Mouse (Mus musculus): Measurements from ENCODE around the gene Morc3. TPM values are rescaled to one million over a fixed set of nuclear protein-coding genes. Genes with fewer than 3 reads are reported as not detected.
A peak's percentile ranks its signal among the peaks of the same experiment; 100 is the strongest.
"Not testable (repeated sequence)": the region's sequence is repeated elsewhere in the genome, so short reads cannot be mapped to it uniquely, and the experiment has no call there.

Gene Morc3
- total RNA-seq, 2 experiments from 2014 or later = 31.7 to 35.9 TPM

DNA sequence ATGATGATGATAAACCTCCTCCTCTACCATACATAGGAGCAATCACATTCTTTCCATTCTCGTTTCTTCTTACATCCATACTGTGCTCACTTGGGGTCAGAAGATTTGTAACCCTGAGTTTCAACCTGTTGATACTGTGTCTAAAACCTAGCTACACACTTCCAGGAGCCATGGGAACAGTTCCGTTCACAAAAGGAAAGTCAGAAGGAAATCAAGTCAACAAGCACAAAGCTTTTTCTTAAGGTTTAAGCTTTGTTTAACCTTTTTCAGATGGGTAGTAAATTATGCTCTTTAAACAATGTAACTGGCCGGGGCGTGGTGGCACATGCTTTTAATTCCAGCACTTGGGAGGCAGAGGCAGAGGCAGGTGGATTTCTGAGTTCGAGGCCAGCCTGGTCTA is 14.6 kb upstream of the Morc3 start:
- intact Hi-C loops (cut with DNase I) = no loop called here
- DNase-seq (ENCODE audit: low spot score in 2 of 2) = no peak

DNA sequence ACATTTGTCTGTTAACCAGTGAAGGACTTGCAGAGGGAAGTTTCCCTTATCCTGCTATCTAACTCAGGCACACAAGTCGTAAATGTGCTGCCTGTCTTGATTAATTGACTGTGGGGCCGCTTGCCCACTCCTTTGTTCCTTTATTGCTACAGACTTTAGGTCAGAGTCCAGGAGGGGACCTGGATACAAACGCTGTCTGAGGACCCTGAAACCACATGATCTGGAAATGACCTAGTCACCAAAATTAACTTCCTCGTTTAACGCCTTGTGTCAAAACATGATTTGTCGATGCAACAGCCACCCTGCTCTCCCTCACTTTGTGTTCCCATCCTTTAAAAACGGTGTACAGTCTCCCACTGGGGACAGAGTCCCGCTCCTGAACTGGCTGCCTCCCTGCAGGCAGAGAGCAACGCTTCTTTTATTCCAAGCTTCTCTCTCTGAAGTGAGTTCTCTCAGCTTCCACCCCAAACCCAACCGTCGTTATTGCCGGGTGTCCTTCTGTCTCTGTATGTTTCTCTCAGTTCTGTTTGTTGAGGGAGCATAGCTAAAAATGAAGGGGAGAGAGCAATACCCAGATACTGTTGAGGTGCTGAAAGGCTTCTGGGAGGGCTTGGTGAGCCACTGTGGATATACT is 13.1 kb upstream of the Morc3 start:
- intact Hi-C loops (cut with DNase I) = no loop called here

DNA sequence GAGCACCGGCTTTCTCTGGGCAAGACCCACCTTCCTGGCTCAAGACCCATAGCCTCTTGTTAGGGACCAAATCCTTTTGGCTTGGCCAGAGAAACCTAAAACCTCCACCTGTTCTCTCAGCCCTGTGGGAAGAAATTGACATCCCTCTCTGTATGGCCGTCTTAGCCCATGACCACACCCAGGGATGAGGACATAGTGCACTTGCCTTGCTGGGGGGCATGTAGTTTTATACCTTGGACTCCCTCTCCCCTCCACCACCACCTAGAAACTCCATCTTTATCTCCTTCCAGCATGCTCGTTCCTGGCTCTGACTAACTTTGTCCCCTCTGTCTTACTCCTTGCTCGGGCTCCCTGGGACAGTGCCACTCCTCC is 12.6 kb upstream of the Morc3 start:
- intact Hi-C loops (cut with DNase I) = no loop called here
- DNase-seq (ENCODE audit: low spot score in 2 of 2) = no peak

More for the DNA sequence above, 13.1 kb upstream of the Morc3 start:
- DNase-seq (ENCODE audit: low spot score in 2 of 2) = no peak

DNA sequence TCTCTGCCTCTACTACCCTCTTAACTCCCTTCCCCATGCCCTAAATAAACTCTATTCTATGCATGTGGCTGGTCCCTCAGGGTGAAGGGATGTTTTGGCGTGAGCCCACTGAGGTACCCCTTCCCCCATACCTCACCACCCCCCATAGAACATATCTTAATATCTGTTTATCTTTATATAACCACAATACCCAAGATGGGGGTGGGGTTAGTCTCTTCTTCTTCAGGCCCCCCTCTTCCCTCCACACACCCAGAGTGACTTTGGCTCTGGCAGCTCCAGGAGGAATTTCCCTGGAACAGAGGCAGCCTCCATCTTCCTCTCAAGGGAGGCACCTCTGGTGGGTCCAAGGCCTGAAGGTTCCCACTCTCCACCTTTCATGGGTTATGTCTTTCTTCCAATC is 11.9 kb upstream of the Morc3 start:
- intact Hi-C loops (cut with DNase I) = no loop called here
- no peak for DNase-seq (ENCODE audit: low spot score in 2 of 2)

DNA sequence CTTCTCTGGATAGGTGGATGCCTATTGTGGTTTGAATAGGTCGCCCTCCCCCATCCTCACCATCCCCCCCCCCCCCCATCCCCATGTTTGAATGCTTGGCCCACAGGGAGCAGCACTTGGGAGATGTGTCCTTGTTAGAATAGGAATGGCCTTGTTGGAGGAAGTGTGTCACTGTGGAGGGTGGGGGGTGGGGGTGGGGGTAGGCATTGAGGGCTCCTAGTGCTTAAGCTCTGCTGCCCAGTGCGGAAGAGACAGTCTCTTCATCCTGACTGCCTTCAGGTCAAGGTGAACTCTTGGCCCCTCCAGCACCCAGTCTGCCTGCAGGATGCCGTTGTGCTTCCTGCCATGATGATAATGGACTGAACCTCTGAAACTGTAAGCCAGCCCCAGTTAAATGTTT is 10.2 kb upstream of the Morc3 start:
- no peak for DNase-seq (ENCODE audit: low spot score in 2 of 2)
- intact Hi-C loops (cut with DNase I) = no loop called here

GRCm38 (mm10) chr16:93822433-93823225 is 9.3 kb upstream of the Morc3 start:
- DNase-seq (ENCODE audit: low spot score in 2 of 2); intact Hi-C loops (cut with DNase I): not testable (repeated sequence)

DNA sequence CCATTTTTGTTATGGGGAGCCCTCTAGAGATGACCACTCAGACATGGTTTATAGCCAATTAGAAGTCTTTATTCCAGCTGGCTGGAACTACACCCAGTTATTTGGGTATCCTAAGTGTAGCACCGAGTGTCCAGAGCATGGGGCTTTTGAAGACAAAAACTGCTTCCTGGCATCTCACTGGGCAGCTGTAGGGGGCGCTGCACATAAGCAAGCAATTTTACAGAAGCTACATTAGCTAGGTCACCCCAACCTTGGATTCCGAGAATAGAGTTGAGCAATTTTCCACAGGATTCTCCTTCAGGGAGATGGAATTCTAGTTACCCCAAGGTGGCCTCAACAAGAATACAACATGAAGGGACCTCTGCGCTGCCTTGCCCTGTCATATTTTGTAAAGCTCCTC is 7.1 kb upstream of the Morc3 start:
- no peak for DNase-seq (ENCODE audit: low spot score in 2 of 2)
- intact Hi-C loops (cut with DNase I) = no loop called here

DNA sequence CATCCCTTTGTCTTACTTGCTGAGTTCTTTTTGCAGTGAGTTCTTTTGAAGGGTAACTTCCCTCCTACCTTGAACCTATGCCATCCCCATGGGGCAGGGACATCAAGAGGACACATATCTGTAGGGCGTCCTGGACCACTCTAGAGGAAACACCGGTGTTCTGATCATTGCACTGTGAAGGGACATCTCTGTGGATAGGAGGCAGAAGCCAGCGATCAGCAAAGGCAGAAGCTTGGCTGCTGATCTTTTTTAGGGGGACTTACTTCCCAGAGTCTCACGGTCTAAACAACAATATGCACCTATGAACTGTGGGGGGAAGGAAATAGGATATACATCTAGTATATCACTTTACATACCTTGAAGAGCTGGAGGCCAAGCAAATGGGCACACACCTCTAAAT is 6.5 kb upstream of the Morc3 start:
- DNase-seq (ENCODE audit: low spot score in 2 of 2) = no peak
- intact Hi-C loops (cut with DNase I) = no loop called here

GRCm38 (mm10) chr16:93826054-93826453 is 5.9 kb upstream of the Morc3 start:
- DNase-seq (ENCODE audit: low spot score in 2 of 2) = no peak
- intact Hi-C loops (cut with DNase I) = no loop called here

GRCm38 (mm10) chr16:93826478-93826877 is 5.4 kb upstream of the Morc3 start:
- DNase-seq (ENCODE audit: low spot score in 2 of 2); intact Hi-C loops (cut with DNase I): not testable (repeated sequence)

DNA sequence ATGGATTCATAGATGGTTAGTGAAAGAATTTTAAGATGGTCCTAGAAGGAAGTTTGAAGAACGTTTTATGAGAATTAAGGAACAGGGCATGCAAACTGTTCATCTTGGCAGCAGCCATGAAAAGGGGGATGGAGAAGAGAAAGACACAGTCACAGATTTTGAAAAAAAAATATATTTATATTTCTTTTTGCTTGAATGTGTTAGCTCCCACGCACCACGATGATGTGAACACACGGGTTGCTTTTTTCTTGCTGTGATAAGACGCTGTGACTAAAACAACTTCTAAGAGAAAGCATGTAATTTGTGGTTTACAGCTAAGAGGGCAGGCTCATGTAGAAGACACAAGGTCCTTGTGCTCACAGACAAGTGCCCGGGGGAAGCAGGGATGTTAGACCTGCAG is 5.0 kb upstream of the Morc3 start:
- intact Hi-C loops (cut with DNase I) = no loop called here
- peak in 1 of 2 experiments; percentile 60 for DNase-seq (ENCODE audit: low spot score in 2 of 2)

DNA sequence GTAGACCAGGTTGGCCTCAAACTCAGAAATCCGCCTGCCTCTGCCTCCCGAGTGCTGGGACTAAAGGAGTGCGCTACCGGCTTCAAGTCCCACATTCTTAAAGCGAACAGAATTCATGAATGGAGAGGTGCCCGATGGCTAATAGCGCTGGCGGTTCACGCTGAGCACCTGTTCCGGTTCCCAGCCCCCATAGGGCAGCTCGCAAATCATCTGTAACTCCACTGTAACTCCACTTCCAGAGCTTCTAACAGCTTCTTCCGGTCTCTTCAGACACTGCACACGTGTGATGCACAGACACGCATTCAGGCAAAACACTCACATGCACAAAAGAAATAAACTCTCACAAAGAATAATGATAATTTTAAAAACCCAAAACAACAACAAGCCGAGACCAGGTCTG is 2.4 kb upstream of the Morc3 start:
- no peak for DNase-seq (ENCODE audit: low spot score in 2 of 2)
- intact Hi-C loops (cut with DNase I) = no loop called here

DNA sequence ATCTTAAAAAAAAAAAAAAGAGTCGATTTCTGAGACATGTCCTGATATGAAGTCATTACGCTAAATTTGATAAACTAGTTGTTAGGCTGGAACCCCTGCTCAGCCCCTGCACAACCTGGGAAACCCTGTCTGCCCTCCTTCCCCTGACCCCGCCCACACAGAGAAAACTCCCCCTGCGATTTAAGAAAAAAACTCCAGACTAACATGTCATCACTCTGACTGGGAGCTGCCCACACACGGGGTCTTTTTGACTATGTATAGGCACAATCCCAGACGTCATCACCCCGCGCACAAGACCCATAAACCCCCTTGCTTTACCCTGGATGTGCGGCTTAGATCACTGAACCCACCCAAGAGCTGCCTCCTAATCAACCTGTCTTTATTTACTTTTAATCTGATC is 1.9 kb upstream of the Morc3 start:
- intact Hi-C loops (cut with DNase I) = no loop called here
- DNase-seq (ENCODE audit: low spot score in 2 of 2) = no peak

GRCm38 (mm10) chr16:93830916-93831315 is 1.0 kb upstream of the Morc3 start:
- intact Hi-C loops (cut with DNase I) = no loop called here
- no peak for DNase-seq (ENCODE audit: low spot score in 2 of 2)

DNA sequence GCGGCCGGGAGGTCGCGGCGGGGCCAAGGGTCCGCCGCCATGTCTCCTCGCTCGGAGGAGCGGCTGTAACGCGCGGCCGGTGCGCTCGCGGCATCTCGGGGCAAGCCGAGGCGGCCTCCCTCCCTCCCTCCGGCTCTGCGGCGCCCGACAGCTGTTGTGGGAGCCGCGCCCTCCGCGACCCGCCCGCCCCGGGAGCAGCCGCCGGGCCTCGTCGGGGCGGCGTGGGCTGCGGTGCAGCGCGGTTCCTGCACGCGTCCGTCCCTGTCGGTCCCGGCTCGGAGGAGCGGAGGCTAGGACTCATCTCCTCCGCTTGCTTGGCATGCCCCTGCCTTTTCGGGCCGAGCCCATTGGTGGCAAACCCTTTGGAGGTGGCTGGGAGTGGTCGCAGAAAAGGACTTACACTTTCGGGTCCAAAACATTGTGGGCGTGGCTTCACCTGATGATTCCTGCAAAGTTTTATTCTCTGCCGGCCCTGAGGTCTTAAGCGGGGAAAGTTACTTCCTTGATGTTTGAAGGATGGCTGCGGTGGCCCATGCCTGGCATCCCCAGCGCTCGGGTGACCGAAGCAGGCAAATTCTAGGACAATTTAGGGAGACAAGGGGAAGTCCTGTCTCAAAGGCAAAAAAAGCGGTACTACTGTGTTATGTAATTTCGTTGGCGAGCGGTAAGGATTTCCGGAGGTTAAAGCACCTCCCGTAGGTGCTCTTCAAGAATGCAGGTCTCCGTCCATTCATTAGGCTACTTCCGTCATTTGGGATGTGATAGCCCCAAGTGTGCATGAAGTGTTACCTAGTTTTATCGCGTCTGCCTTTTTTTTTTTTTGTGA is 743 bp downstream of the Morc3 start:
- intact Hi-C loops (cut with DNase I) = no loop called here
- DNase-seq (ENCODE audit: low spot score in 2 of 2) = peak; percentile 33 to 50

GRCm38 (mm10) chr16:93833551-93833950 is 1.6 kb downstream of the Morc3 start:
- intact Hi-C loops (cut with DNase I) = no loop called here
- no peak for DNase-seq (ENCODE audit: low spot score in 2 of 2)

DNA sequence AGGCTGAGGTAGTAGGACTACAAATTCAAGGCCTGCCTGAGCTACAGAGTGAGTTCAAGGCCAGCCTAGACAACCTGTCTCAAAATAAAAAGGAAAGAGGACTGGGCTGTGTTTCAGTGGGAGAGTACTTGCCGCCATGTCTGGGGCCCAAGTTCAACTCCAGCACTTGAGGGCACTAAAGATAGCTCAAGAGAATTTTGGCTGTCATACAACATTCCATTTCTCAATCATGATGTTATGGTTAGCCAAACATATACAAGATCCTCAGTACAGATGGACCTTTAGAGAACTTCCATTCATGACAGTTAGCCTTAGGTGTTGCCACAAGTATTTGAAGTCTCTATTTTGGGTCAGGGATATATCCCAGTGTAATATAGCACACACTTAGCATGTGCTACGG is 2.2 kb downstream of the Morc3 start:
- intact Hi-C loops (cut with DNase I) = no loop called here
- no peak for DNase-seq (ENCODE audit: low spot score in 2 of 2)

- intact Hi-C loops (cut with DNase I) = no loop called here
- DNase-seq (ENCODE audit: low spot score in 2 of 2) = no peak
These were observed 7.1 kb downstream of the Morc3 start for GRCm38 (mm10) chr16:93839049-93839448.

DNA sequence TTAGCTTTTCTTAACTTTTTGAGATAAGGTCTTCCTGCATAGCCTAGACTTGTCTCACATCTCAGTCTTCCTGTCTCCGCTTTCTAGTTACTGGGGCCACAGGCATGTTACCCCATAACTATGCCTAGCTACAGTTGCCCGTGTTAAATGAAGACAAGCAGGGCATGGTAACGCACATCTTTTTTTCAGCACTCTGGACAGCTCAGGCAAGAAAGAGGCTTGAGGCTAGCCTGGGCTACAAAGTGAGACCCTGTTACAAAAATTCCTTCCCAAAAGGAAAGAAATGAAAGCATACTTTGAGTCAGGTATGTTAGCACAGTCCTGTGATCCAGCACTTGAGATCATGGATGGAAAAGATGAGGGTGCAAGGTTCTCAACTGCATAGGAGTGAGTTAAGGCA is 18.6 kb downstream of the Morc3 start:
- no peak for DNase-seq (ENCODE audit: low spot score in 2 of 2)
- intact Hi-C loops (cut with DNase I) = no loop called here

- intact Hi-C loops (cut with DNase I) = no loop called here
- no peak for DNase-seq (ENCODE audit: low spot score in 2 of 2)
These were observed 28.0 kb downstream of the Morc3 start for GRCm38 (mm10) chr16:93859967-93860366.

DNA sequence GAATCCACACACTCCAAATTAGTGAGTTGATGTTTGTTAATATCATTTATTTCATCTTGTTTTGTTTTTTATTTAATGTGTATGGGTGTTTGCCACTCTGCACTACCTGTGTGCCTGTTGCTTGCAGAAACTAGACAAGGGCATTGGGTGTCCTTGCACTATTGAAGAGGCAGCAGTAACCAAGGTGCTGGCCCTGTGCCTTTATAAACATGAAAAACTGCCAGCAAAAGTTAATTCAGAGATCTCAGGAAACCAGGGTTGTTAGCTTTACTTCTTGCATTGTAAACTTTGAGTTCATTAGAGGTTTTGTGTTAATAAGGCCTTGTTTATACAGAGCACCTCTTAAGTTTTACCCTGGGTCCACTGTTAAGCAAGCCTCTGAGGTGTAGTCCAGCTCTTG is 28.8 kb downstream of the Morc3 start:
- DNase-seq (ENCODE audit: low spot score in 2 of 2) = no peak
- intact Hi-C loops (cut with DNase I) = no loop called here
